Mouse (Mus musculus): ENCODE data around the gene Babam2. TPM values are rescaled to one million over a fixed set of nuclear protein-coding genes. Genes with fewer than 3 reads are reported as not detected.

Gene Babam2
- total and polyA plus RNA-seq, 2 experiments from 2014 or later = 30.9 to 58.9 TPM

DNA sequence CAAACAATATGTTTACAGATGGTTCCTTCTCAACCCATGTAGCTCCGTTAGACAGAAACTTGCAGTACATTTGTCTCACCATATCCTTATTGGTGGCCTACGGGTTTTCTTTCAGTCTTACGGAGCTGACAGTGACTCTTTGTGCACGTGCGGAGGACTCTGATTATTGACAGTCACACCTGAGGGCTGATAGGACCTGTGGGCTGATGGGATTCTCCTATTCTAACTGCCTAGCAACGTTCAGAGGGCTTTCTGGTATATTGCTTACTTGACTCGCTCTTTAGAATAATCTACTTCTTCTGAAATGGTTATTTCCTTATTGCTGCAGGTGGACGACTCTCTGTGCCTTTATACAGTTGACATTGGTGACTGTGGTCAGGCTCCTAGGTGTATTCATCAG is 243.4 kb downstream of the Babam2 start:
- Histone ChIP-seq H3K4me1 (ENCODE audit: insufficient read depth, low read length) (no peaks in the 10 kb centered on the region), H3K27me3 (ENCODE audit: insufficient read depth, low read length) (no peaks in the 10 kb centered on the region), H3K27ac (ENCODE audit: low read depth, low read length) (no peak overlapping the region), H3K36me3 (ENCODE audit: insufficient read depth, low read length) (no peaks in the 10 kb centered on the region), H3K9me3 (ENCODE audit: low read length) (no peaks in the 10 kb centered on the region), H3K9ac (replicated peaks; ENCODE audit: low read length, poor library complexity, severe bottlenecking) (no peak overlapping the region), H3K4me2 (ENCODE audit: low read depth, low read length, poor library complexity, severe bottlenecking) (no peak overlapping the region), H3K4me3 (ENCODE audit: low read depth, low read length) (no peak overlapping the region)
- WGBS = 93% methylated on average over 8 of the region's 8 CpGs
- ATAC-seq (ENCODE audit: low FRiP score) (no peak), DNase-seq (ENCODE audit: low spot score) (no peak)
- TF ChIP-seq CTCF (IDR thresholded peaks at IDR 0.05) = no peak

DNA sequence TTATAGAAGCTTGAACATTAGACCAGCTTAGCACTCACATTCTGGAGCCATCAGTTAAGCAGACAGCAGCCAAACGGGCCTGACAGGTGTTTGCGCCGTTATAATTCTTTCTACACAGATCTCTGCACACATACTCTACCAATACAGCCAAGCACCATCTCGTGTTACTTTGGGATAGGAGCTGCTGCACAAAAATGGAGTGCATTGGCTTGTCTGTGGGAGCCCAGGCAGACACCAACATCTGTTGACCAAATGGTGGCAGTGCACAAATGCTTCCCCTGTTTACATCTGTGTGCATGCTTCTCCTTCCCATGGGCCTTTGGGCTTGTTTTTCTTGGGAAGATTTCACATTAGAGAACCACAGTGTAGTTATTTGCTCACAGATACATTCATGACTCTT is 249.7 kb downstream of the Babam2 start:
- no peak overlapping the region for H3K4me3 ChIP-seq (ENCODE audit: low read depth, low read length)
- DNase-seq (ENCODE audit: low spot score) (no peak), ATAC-seq (ENCODE audit: low FRiP score) (no peak)
- no peak for TF ChIP-seq CTCF (IDR thresholded peaks at IDR 0.05)
- no peak overlapping the region for H3K9ac ChIP-seq (replicated peaks; ENCODE audit: low read length, poor library complexity, severe bottlenecking)
- 81% methylated on average over 4 of the region's 4 CpGs for WGBS
- no peak overlapping the region for H3K4me2 ChIP-seq (ENCODE audit: low read depth, low read length, poor library complexity, severe bottlenecking)
- no peaks in the 10 kb centered on the region for H3K36me3 ChIP-seq (ENCODE audit: insufficient read depth, low read length)
- no peaks in the 10 kb centered on the region for H3K27me3 ChIP-seq (ENCODE audit: insufficient read depth, low read length)
- no peaks in the 10 kb centered on the region for H3K9me3 ChIP-seq (ENCODE audit: low read length)
- no peak overlapping the region for H3K27ac ChIP-seq (ENCODE audit: low read depth, low read length)
- no peaks in the 10 kb centered on the region for H3K4me1 ChIP-seq (ENCODE audit: insufficient read depth, low read length)

DNA sequence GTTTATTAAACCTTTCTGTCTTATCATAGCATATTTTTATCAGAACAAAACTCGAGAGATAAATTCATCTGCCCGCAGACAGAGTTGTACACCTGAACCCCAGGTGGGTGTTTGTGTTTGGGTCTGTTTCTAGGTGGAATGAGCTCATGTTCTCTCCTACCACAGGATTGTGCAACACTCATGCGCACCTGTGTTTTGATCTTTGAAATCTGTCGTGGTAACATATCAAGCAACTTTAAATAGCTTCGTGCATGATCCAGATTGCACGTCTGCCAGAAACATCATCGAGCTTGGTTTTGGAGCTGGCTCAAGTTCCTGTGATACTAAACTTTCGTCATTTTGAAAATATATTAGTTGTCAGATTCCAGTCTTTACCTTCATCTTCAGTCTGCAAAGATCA is 251.9 kb downstream of the Babam2 start:
- Histone ChIP-seq H3K9ac (replicated peaks; ENCODE audit: low read length, poor library complexity, severe bottlenecking) (no peak overlapping the region), H3K4me3 (ENCODE audit: low read depth, low read length) (no peak overlapping the region), H3K4me2 (ENCODE audit: low read depth, low read length, poor library complexity, severe bottlenecking) (no peak overlapping the region), H3K36me3 (ENCODE audit: insufficient read depth, low read length) (no peaks in the 10 kb centered on the region), H3K27ac (ENCODE audit: low read depth, low read length) (no peak overlapping the region), H3K4me1 (ENCODE audit: insufficient read depth, low read length) (no peaks in the 10 kb centered on the region), H3K27me3 (ENCODE audit: insufficient read depth, low read length) (no peaks in the 10 kb centered on the region), H3K9me3 (ENCODE audit: low read length) (no peaks in the 10 kb centered on the region)
- DNase-seq (ENCODE audit: low spot score) (no peak), ATAC-seq (ENCODE audit: low FRiP score) (no peak)
- TF ChIP-seq CTCF (IDR thresholded peaks at IDR 0.05) = no peak
- 87% methylated on average over 8 of the region's 8 CpGs for WGBS

DNA sequence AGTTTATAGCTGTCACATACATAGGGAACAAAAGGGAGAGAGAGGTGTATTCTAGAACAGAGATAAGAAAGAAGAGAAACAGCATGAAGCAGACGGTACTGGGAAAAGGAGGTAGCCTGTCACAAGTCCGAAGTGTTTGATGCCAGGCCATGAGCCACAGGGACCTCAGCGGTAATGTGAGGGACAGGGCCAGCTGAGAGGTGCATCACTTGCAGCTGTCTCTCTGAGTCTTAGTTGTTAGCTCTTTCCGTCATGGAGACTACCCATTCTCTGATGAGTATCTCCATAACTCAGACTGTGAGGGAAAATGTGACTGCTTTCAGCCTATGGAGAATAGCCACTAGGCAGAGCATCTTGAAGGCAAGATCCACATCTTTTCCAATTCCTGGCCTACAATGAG is 253.0 kb downstream of the Babam2 start:
- TF ChIP-seq CTCF (IDR thresholded peaks at IDR 0.05) = no peak
- H3K9ac ChIP-seq (replicated peaks; ENCODE audit: low read length, poor library complexity, severe bottlenecking) = no peak overlapping the region
- H3K4me1 ChIP-seq (ENCODE audit: insufficient read depth, low read length) = no peaks in the 10 kb centered on the region
- ATAC-seq (ENCODE audit: low FRiP score) = no peak
- no peaks in the 10 kb centered on the region for H3K27me3 ChIP-seq (ENCODE audit: insufficient read depth, low read length)
- no peak overlapping the region for H3K27ac ChIP-seq (ENCODE audit: low read depth, low read length)
- WGBS = 92% methylated on average over 4 of the region's 4 CpGs
- no peak overlapping the region for H3K4me3 ChIP-seq (ENCODE audit: low read depth, low read length)
- no peaks in the 10 kb centered on the region for H3K9me3 ChIP-seq (ENCODE audit: low read length)
- H3K4me2 ChIP-seq (ENCODE audit: low read depth, low read length, poor library complexity, severe bottlenecking) = no peak overlapping the region
- no peak for DNase-seq (ENCODE audit: low spot score)
- H3K36me3 ChIP-seq (ENCODE audit: insufficient read depth, low read length) = no peaks in the 10 kb centered on the region

DNA sequence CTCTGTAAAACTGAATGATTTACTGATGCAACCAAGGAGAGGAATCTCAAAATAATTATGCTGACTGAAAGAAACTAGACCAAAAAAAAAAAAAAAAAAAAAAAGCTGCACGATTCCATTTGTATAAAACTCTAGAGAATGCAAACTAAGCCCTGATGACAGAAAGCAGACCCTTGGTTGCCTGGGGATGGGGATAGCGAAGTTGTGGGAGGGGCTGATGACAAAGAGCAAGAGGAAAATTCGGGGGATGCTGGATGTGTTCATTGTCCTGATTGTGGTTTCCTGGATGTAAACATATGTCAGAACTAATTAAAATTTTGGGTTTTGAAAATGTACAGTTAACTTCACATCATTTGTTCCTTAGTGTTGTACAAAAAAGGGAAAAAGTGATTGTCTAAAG is 257.7 kb downstream of the Babam2 start:
- 74% methylated on average over 3 of the region's 3 CpGs for WGBS
- H3K9me3 ChIP-seq (ENCODE audit: low read length) = no peaks in the 10 kb centered on the region
- no peak for TF ChIP-seq CTCF (IDR thresholded peaks at IDR 0.05)

DNA sequence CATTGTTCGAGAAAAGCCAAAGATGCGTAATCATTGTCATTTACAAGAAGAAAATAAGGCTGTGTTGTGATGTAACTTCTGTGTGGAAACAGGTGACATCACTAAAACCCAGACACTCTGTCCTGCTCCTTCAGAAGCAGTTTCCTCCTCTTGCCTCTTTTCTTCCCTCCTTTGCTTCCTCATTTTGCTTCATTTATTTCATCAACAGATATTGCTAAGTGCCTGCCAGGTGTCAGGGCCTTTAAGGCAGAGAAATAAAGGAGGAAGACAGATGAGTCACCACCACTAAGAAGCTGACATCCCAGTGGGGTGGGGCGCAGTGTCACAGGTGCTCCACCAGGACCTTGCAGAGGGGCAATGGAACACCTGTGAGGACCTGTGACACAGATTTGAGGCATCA is 258.9 kb downstream of the Babam2 start:
- TF ChIP-seq CTCF (IDR thresholded peaks at IDR 0.05) = no peak
- H3K9me3 ChIP-seq (ENCODE audit: low read length) = no peaks in the 10 kb centered on the region
- no peak overlapping the region for H3K4me2 ChIP-seq (ENCODE audit: low read depth, low read length, poor library complexity, severe bottlenecking)
- no peak overlapping the region for H3K4me3 ChIP-seq (ENCODE audit: low read depth, low read length)
- no peak overlapping the region for H3K9ac ChIP-seq (replicated peaks; ENCODE audit: low read length, poor library complexity, severe bottlenecking)
- H3K36me3 ChIP-seq (ENCODE audit: insufficient read depth, low read length) = no peaks in the 10 kb centered on the region
- H3K27ac ChIP-seq (ENCODE audit: low read depth, low read length) = no peak overlapping the region
- DNase-seq (ENCODE audit: low spot score) = no peak
- no peaks in the 10 kb centered on the region for H3K27me3 ChIP-seq (ENCODE audit: insufficient read depth, low read length)
- WGBS = 96% methylated on average over 3 of the region's 3 CpGs
- H3K4me1 ChIP-seq (ENCODE audit: insufficient read depth, low read length) = no peaks in the 10 kb centered on the region
- no peak for ATAC-seq (ENCODE audit: low FRiP score)

More for the DNA sequence above, 257.7 kb downstream of the Babam2 start:
- no peaks in the 10 kb centered on the region for H3K36me3 ChIP-seq (ENCODE audit: insufficient read depth, low read length)
- ATAC-seq (ENCODE audit: low FRiP score) (no peak), DNase-seq (ENCODE audit: low spot score) (no peak)
- no peaks in the 10 kb centered on the region for H3K4me1 ChIP-seq (ENCODE audit: insufficient read depth, low read length)
- no peak overlapping the region for H3K9ac ChIP-seq (replicated peaks; ENCODE audit: low read length, poor library complexity, severe bottlenecking)
- H3K4me2 ChIP-seq (ENCODE audit: low read depth, low read length, poor library complexity, severe bottlenecking) = no peak overlapping the region
- H3K27ac ChIP-seq (ENCODE audit: low read depth, low read length) = no peak overlapping the region
- no peaks in the 10 kb centered on the region for H3K27me3 ChIP-seq (ENCODE audit: insufficient read depth, low read length)
- no peak overlapping the region for H3K4me3 ChIP-seq (ENCODE audit: low read depth, low read length)
